Comparison of ENCODE assay signal across 11 mouse cellular contexts in the genomic region with DNA sequence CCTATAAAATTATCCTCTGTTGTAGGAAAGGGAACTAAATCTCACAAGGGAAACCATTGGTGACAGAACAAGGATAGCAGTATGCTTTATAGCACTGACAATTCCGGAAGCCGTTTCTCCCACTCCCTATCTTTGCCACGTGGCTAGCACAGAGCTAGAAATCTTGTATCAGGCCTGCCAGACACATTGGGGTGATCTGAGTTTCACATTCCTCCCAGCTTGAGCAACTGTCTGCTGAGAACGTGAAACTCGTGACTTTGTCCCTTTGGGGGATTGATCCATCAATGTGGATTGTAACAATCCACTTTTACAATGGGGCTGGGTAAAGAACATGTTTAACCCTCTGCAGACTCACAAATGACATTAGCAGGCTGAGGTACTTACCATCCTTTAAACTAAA. TPM values are rescaled to one million over a fixed set of nuclear protein-coding genes. Genes with fewer than 3 reads are reported as not detected.
DNase-seq lines count a peak whose midpoint lies in the region; ATAC-seq and TF ChIP-seq lines count a peak whose summit lies in the region.
"Had no signal": no experiment of that assay in that cellular context is flagged by ENCODE, and none has a peak within 500 bp of the region (broad histone marks: within the 10 kb centered on the region; RNA-seq: fewer than 3 reads in every experiment).

No protein-coding gene starts in this region.

- H3K9ac ChIP-seq in hindbrain, postnatal 0 days (replicated peaks; ENCODE audit: low read length), result no peak overlapping the region
- H3K9ac ChIP-seq in hindbrain, embryonic 11.5 days (ENCODE audit: low read depth, low read length), result no peak overlapping the region
- no peak overlapping the region for H3K9ac ChIP-seq in intestine, postnatal 0 days (ENCODE audit: low read depth, low read length)
- H3K9ac ChIP-seq in neural tube, embryonic 15.5 days (replicated peaks), result no peak overlapping the region
- H3K9ac ChIP-seq: midbrain, embryonic 13.5 days had no signal

- H3K4me3 ChIP-seq in hindbrain, postnatal 0 days (ENCODE audit: low read length), result no peak overlapping the region
- H3K4me3 ChIP-seq in hindbrain, embryonic 11.5 days (ENCODE audit: low read depth, low read length), result no peak overlapping the region
- no peak overlapping the region for H3K4me3 ChIP-seq in intestine, postnatal 0 days (ENCODE audit: low read depth, low read length)
- no peak overlapping the region for H3K4me3 ChIP-seq in neural tube, embryonic 15.5 days (replicated peaks)
- H3K4me3 ChIP-seq: midbrain, embryonic 13.5 days had no signal

- H3K9me3 ChIP-seq in hindbrain, postnatal 0 days (ENCODE audit: low read length), result no peaks in the 10 kb centered on the region
- no peaks in the 10 kb centered on the region for H3K9me3 ChIP-seq in hindbrain, embryonic 11.5 days (ENCODE audit: control insufficient read depth, low read length)
- H3K9me3 ChIP-seq in intestine, postnatal 0 days (ENCODE audit: control insufficient read depth), result no peaks in the 10 kb centered on the region
- no peaks in the 10 kb centered on the region for H3K9me3 ChIP-seq in neural tube, embryonic 15.5 days (replicated peaks)
- H3K9me3 ChIP-seq: midbrain, embryonic 13.5 days had no signal

- no peaks in the 10 kb centered on the region for H3K27me3 ChIP-seq in hindbrain, postnatal 0 days (ENCODE audit: insufficient read depth, low read length)
- no peaks in the 10 kb centered on the region for H3K27me3 ChIP-seq in hindbrain, embryonic 11.5 days (ENCODE audit: control insufficient read depth, insufficient read depth, low read length)
- no peaks in the 10 kb centered on the region for H3K27me3 ChIP-seq in intestine, postnatal 0 days (replicated peaks; ENCODE audit: control insufficient read depth, insufficient read depth, low read length)
- no peaks in the 10 kb centered on the region for H3K27me3 ChIP-seq in neural tube, embryonic 15.5 days (replicated peaks)
- H3K27me3 ChIP-seq: midbrain, embryonic 13.5 days had no signal

- WGBS in hindbrain, postnatal 0 days, result 50% methylated on average over 5 of the region's 5 CpGs
- 68% methylated on average over 5 of the region's 5 CpGs for WGBS in hindbrain, embryonic 11.5 days
- WGBS in intestine, postnatal 0 days, result 17% methylated on average over 5 of the region's 5 CpGs
- 50% methylated on average over 5 of the region's 5 CpGs for WGBS in neural tube, embryonic 15.5 days

- H3K27ac ChIP-seq in hindbrain, postnatal 0 days, result peak overlapping the region; percentile 17; the same call in 1 of the 2 replicates
- H3K27ac ChIP-seq in hindbrain, embryonic 11.5 days (ENCODE audit: low read depth, low read length), result no peak overlapping the region
- peak overlapping the region; percentile 52 for H3K27ac ChIP-seq in intestine, postnatal 0 days (ENCODE audit: low read depth, low read length)
- H3K27ac ChIP-seq in neural tube, embryonic 15.5 days (replicated peaks), result no peak overlapping the region
- H3K27ac ChIP-seq: kidney, postnatal 0 days; midbrain, embryonic 13.5 days had no signal

- DNase-seq in hindbrain, postnatal 0 days (ENCODE audit: low spot score), result no peak
- DNase-seq in hindbrain, embryonic 11.5 days (ENCODE audit: low spot score), result no peak
- DNase-seq in c-Kit-positive CD71-positive TER-119-positive erythroid progenitor cells, embryonic 14.5 days (ENCODE audit: low spot score), result peak; percentile 62
- DNase-seq: cerebellum, postnatal 36 days; thymus, adult 2 months had no signal

- no peak for ATAC-seq in hindbrain, postnatal 0 days
- ATAC-seq in hindbrain, embryonic 11.5 days (ENCODE audit: low FRiP score), result no peak
- peak; percentile 84 for ATAC-seq in intestine, postnatal 0 days
- ATAC-seq in megakaryocyte progenitor cell, adult 5-6 weeks (replicated peaks; ENCODE audit: poor library complexity), result peak; percentile 83
- no peak for ATAC-seq in activated CD4-positive, CD25-positive, alpha-beta regulatory T cell, adult 4 months
- ATAC-seq in neural tube, embryonic 15.5 days (ENCODE audit: low FRiP score), result no peak
- ATAC-seq: midbrain, embryonic 13.5 days had no signal

- no peak for TF ChIP-seq CTCF in hindbrain, postnatal 0 days (IDR thresholded peaks at IDR 0.05; ENCODE audit: low read depth)
- TF ChIP-seq CTCF in intestine, postnatal 0 days (IDR thresholded peaks at IDR 0.05; ENCODE audit: low read depth), result no peak

- no peaks in the 10 kb centered on the region for H3K36me3 ChIP-seq in hindbrain, postnatal 0 days (ENCODE audit: insufficient read depth, low read length)
- H3K36me3 ChIP-seq in hindbrain, embryonic 11.5 days (ENCODE audit: control insufficient read depth, insufficient read depth, low read length), result no peaks in the 10 kb centered on the region
- no peaks in the 10 kb centered on the region for H3K36me3 ChIP-seq in intestine, postnatal 0 days (ENCODE audit: control insufficient read depth, insufficient read depth)
- H3K36me3 ChIP-seq in neural tube, embryonic 15.5 days, result no peaks in the 10 kb centered on the region
- H3K36me3 ChIP-seq: midbrain, embryonic 13.5 days had no signal

- H3K4me1 ChIP-seq in hindbrain, postnatal 0 days (ENCODE audit: insufficient read depth, low read length), result no peaks in the 10 kb centered on the region
- no peaks in the 10 kb centered on the region for H3K4me1 ChIP-seq in hindbrain, embryonic 11.5 days (replicated peaks; ENCODE audit: control insufficient read depth, insufficient read depth, low read length)
- peaks cover 7% of the 10 kb centered on the region for H3K4me1 ChIP-seq in intestine, postnatal 0 days (replicated peaks; ENCODE audit: control insufficient read depth, insufficient read depth, low read length)
- 0 out of 2 replicates have a peak, but pooled peaks cover 4% of the 10 kb centered on the region for H3K4me1 ChIP-seq in neural tube, embryonic 15.5 days
- H3K4me1 ChIP-seq: midbrain, embryonic 13.5 days had no signal

- H3K4me2 ChIP-seq in hindbrain, postnatal 0 days (ENCODE audit: low read depth, low read length), result no peak overlapping the region
- H3K4me2 ChIP-seq in hindbrain, embryonic 11.5 days (replicated peaks; ENCODE audit: low read depth, low read length), result no peak overlapping the region
- no peak overlapping the region for H3K4me2 ChIP-seq in intestine, postnatal 0 days (replicated peaks; ENCODE audit: low read depth)
- no peak overlapping the region for H3K4me2 ChIP-seq in neural tube, embryonic 15.5 days
- H3K4me2 ChIP-seq: midbrain, embryonic 13.5 days had no signal

RNA-seq across cellular contexts. Expression of a gene that starts 17.9 kb away (rescaled TPM):
- 129 and 135 TPM in 2 replicates for total RNA-seq in hindbrain, postnatal 0 days (2014; rRNA removed)
- polyA plus RNA-seq in hindbrain, postnatal 0 days (2015; fragmentation: Nextera tagmentation; extraction: Ambion mirVana), result 223 and 253 TPM in 2 replicates
- 451 and 491 TPM in 2 replicates for polyA plus RNA-seq in hindbrain, embryonic 11.5 days (2014; fragmentation: Nextera tagmentation; extraction: Ambion mirVana)
- polyA plus RNA-seq in intestine, postnatal 0 days (2015; fragmentation: Nextera tagmentation; extraction: Ambion mirVana), result 373 and 385 TPM in 2 replicates
- total RNA-seq in megakaryocyte progenitor cell, adult 5-6 weeks (2015), result 292 and 298 TPM in 2 replicates
- 334 and 393 TPM in 2 replicates for total RNA-seq in megakaryocyte progenitor cell, adult 5-6 weeks (2017)
- polyA plus RNA-seq in activated CD4-positive, CD25-positive, alpha-beta regulatory T cell, adult 4 months (2017; shearing (Covaris generic)), result 100 to 1,000 TPM; 287 to 330 TPM
- polyA plus RNA-seq in neural tube, embryonic 15.5 days (2015; fragmentation: Nextera tagmentation; extraction: Ambion mirVana), result 168 and 232 TPM in 2 replicates

Comparison
In these comparisons a context has a peak if more than half of its experiments do, and no peak if none do; other contexts are left out.
1. H3K27ac ChIP-seq: peak in hindbrain, postnatal 0 days (single experiment) and intestine, postnatal 0 days (single experiment); none in hindbrain, embryonic 11.5 days (single experiment) and neural tube, embryonic 15.5 days (single experiment).
2. ATAC-seq: peak in intestine, postnatal 0 days (single experiment) and megakaryocyte progenitor cell, adult 5-6 weeks (single experiment); none in hindbrain, postnatal 0 days (single experiment), hindbrain, embryonic 11.5 days (single experiment), activated CD4-positive, CD25-positive, alpha-beta regulatory T cell, adult 4 months (single experiment) and neural tube, embryonic 15.5 days (single experiment).